Mouse (Mus musculus): ENCODE results near the gene Lhx4. TPM values are rescaled to one million over a fixed set of nuclear protein-coding genes. Genes with fewer than 3 reads are reported as not detected.

The Lhx4 gene
- polyA plus RNA-seq, 1 experiment from 2014 or later = 0.79 TPM

DNA sequence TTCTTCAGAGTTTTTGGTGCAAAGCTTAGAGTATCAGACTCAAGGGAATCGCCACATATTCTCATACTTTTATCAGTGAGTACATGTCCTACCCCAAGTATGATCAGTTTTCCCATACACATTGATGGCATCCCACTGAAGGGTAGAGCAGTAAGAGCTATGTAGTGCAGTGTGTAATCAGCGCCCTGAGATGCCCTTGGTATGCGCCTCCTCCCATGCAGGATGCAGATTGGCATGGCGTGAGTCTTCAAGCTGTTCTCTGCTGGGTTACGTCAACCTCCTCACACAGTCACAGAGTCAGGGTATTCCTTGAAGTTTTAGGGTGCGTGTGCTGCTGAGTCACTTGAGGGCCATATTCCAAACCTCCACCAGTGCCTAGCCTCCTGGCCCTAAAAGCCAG lies 59.3 kb downstream of the Lhx4 start:
- ATAC-seq (replicated peaks; ENCODE audit: insufficient number of reproducible peaks, low FRiP score, low TSS enrichment, low read depth) (no peak), DNase-seq (ENCODE audit: low spot score) (no peak)
- Histone ChIP-seq H3K27me3 (ENCODE audit: control insufficient read depth, insufficient read depth, low read length) (no peaks in the 10 kb centered on the region), H3K4me2 (ENCODE audit: low read depth, low read length) (no peak overlapping the region), H3K36me3 (replicated peaks; ENCODE audit: control insufficient read depth, insufficient read depth, low read depth, low read length) (no peaks in the 10 kb centered on the region), H3K9ac (replicated peaks; ENCODE audit: low read length) (no peak overlapping the region), H3K27ac (replicated peaks; ENCODE audit: low read depth, low read length) (no peak overlapping the region), H3K4me1 (ENCODE audit: control insufficient read depth, insufficient read depth, low read length) (no peaks in the 10 kb centered on the region), H3K9me3 (replicated peaks; ENCODE audit: control insufficient read depth, low read length) (no peaks in the 10 kb centered on the region), H3K4me3 (ENCODE audit: low read depth, low read length) (no peak overlapping the region)
- 95% methylated on average over 6 of the region's 6 CpGs for whole genome bisulfite sequencing

- Histone ChIP-seq H3K4me2 (ENCODE audit: low read depth, low read length) (no peak overlapping the region), H3K4me3 (ENCODE audit: low read depth, low read length) (no peak overlapping the region), H3K9ac (replicated peaks; ENCODE audit: low read length) (no peak overlapping the region), H3K4me1 (ENCODE audit: control insufficient read depth, insufficient read depth, low read length) (no peaks in the 10 kb centered on the region), H3K27me3 (ENCODE audit: control insufficient read depth, insufficient read depth, low read length) (no peaks in the 10 kb centered on the region), H3K36me3 (replicated peaks; ENCODE audit: control insufficient read depth, insufficient read depth, low read depth, low read length) (no peaks in the 10 kb centered on the region), H3K27ac (replicated peaks; ENCODE audit: low read depth, low read length) (no peak overlapping the region), H3K9me3 (replicated peaks; ENCODE audit: control insufficient read depth, low read length) (no peaks in the 10 kb centered on the region)
- ATAC-seq (replicated peaks; ENCODE audit: insufficient number of reproducible peaks, low FRiP score, low TSS enrichment, low read depth) = no peak
- no peak for DNase-seq (ENCODE audit: low spot score)
- 95% methylated on average over 5 of the region's 5 CpGs for WGBS
Measured at GRCm38 (mm10) chr1:155689558-155689957, 61.9 kb downstream of the Lhx4 start.

DNA sequence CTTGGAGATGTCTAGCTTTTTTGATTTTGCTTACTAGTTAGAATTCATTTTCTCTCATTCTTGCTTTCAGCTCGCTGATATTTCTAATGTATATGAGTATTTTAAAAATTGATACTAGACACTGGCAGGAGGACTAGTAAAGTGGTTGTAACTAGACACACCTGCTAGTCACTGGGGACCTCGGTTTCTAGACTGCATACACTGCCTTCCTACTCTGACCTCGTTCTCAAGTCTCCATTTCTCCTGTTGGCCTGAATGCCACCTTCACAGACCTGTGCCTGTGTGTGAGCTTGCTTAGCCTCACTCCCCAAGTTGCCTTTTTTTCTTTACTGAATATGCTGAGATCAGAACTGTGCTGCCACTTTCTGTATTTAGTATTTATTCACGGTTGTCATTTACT lies 62.3 kb downstream of the Lhx4 start:
- DNase-seq (ENCODE audit: low spot score) (no peak), ATAC-seq (replicated peaks; ENCODE audit: insufficient number of reproducible peaks, low FRiP score, low TSS enrichment, low read depth) (no peak)
- H3K4me1 ChIP-seq (ENCODE audit: control insufficient read depth, insufficient read depth, low read length) = no peaks in the 10 kb centered on the region
- no peak overlapping the region for H3K4me2 ChIP-seq (ENCODE audit: low read depth, low read length)
- no peak overlapping the region for H3K27ac ChIP-seq (replicated peaks; ENCODE audit: low read depth, low read length)
- H3K4me3 ChIP-seq (ENCODE audit: low read depth, low read length) = no peak overlapping the region
- no peaks in the 10 kb centered on the region for H3K9me3 ChIP-seq (replicated peaks; ENCODE audit: control insufficient read depth, low read length)
- H3K36me3 ChIP-seq (replicated peaks; ENCODE audit: control insufficient read depth, insufficient read depth, low read depth, low read length) = no peaks in the 10 kb centered on the region
- no peaks in the 10 kb centered on the region for H3K27me3 ChIP-seq (ENCODE audit: control insufficient read depth, insufficient read depth, low read length)
- no peak overlapping the region for H3K9ac ChIP-seq (replicated peaks; ENCODE audit: low read length)
- WGBS = 83% methylated on average over 4 of the region's 4 CpGs

DNA sequence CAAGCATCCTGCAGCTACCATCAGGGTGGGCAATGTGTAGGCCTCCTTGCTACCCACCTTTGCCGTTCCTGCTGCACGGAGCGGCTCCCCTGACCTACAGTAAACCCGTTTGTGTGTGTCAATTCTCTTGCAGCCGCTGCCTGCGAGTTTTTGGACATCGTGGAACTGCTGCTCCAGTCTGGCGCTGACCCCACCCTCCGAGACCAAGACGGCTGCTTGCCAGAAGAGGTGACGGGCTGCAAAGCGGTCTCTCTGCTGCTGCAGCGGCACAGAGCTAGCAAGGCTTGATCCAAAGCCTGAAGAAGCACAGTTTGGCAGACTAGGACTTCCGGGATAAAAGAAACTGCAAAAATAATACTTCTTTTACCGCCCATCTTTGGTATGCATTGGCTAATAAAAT lies 64.7 kb downstream of the Lhx4 start:
- WGBS = 88% methylated on average over 15 of the region's 15 CpGs
- H3K36me3 ChIP-seq (replicated peaks; ENCODE audit: control insufficient read depth, insufficient read depth, low read depth, low read length) = no peaks in the 10 kb centered on the region

GRCm38 (mm10) chr1:155681116-155681799 lies 70.2 kb downstream of the Lhx4 start:
- DNase-seq (ENCODE audit: low spot score) (no peak), ATAC-seq (replicated peaks; ENCODE audit: insufficient number of reproducible peaks, low FRiP score, low TSS enrichment, low read depth) (peak; percentile 70)
- Histone ChIP-seq H3K9ac (replicated peaks; ENCODE audit: low read length) (no peak overlapping the region), H3K27ac (replicated peaks; ENCODE audit: low read depth, low read length) (no peak overlapping the region), H3K36me3 (replicated peaks; ENCODE audit: control insufficient read depth, insufficient read depth, low read depth, low read length) (no peaks in the 10 kb centered on the region), H3K4me1 (ENCODE audit: control insufficient read depth, insufficient read depth, low read length) (no peaks in the 10 kb centered on the region), H3K4me3 (ENCODE audit: low read depth, low read length) (no peak overlapping the region), H3K27me3 (ENCODE audit: control insufficient read depth, insufficient read depth, low read length) (no peaks in the 10 kb centered on the region), H3K4me2 (ENCODE audit: low read depth, low read length) (no peak overlapping the region), H3K9me3 (replicated peaks; ENCODE audit: control insufficient read depth, low read length) (no peaks in the 10 kb centered on the region)
- WGBS = 64% methylated on average over 10 of the region's 10 CpGs

More for the DNA sequence above, 64.7 kb downstream of the Lhx4 start:
- Histone ChIP-seq H3K27ac (replicated peaks; ENCODE audit: low read depth, low read length) (no peak overlapping the region), H3K4me2 (ENCODE audit: low read depth, low read length) (no peak overlapping the region), H3K9me3 (replicated peaks; ENCODE audit: control insufficient read depth, low read length) (no peaks in the 10 kb centered on the region), H3K9ac (replicated peaks; ENCODE audit: low read length) (no peak overlapping the region), H3K27me3 (ENCODE audit: control insufficient read depth, insufficient read depth, low read length) (no peaks in the 10 kb centered on the region), H3K4me3 (ENCODE audit: low read depth, low read length) (no peak overlapping the region), H3K4me1 (ENCODE audit: control insufficient read depth, insufficient read depth, low read length) (no peaks in the 10 kb centered on the region)
- DNase-seq (ENCODE audit: low spot score) (no peak), ATAC-seq (replicated peaks; ENCODE audit: insufficient number of reproducible peaks, low FRiP score, low TSS enrichment, low read depth) (no peak)

DNA sequence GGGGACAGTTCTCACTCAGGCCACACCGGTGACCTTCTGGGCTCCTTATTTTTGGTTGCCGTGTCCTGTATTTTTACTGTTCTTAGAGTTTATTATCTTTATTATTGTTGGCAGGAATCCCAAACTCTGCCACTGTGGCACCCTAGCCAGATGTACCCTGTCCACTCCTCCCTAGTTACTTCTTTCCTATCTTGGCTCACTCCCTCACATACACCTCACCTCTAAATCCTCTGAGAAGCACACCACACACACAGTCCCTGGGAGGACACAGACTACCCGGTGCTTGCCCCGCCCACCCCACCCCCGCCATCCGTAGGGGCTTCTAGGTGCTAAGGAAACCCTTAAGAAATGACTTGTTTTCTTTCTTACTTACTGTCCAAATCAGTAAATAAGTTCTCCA lies 75.9 kb downstream of the Lhx4 start:
- H3K27me3 ChIP-seq (ENCODE audit: control insufficient read depth, insufficient read depth, low read length) = no peaks in the 10 kb centered on the region
- WGBS = 91% methylated on average over 6 of the region's 6 CpGs
- H3K27ac ChIP-seq (replicated peaks; ENCODE audit: low read depth, low read length) = no peak overlapping the region
- DNase-seq (ENCODE audit: low spot score) (no peak), ATAC-seq (replicated peaks; ENCODE audit: insufficient number of reproducible peaks, low FRiP score, low TSS enrichment, low read depth) (no peak)
- no peaks in the 10 kb centered on the region for H3K9me3 ChIP-seq (replicated peaks; ENCODE audit: control insufficient read depth, low read length)
- no peak overlapping the region for H3K4me3 ChIP-seq (ENCODE audit: low read depth, low read length)
- no peak overlapping the region for H3K9ac ChIP-seq (replicated peaks; ENCODE audit: low read length)
- H3K4me1 ChIP-seq (ENCODE audit: control insufficient read depth, insufficient read depth, low read length) = no peaks in the 10 kb centered on the region
- H3K4me2 ChIP-seq (ENCODE audit: low read depth, low read length) = no peak overlapping the region
- H3K36me3 ChIP-seq (replicated peaks; ENCODE audit: control insufficient read depth, insufficient read depth, low read depth, low read length) = no peaks in the 10 kb centered on the region

GRCm38 (mm10) chr1:155663994-155664393 lies 87.5 kb downstream of the Lhx4 start:
- Histone ChIP-seq H3K4me1 (ENCODE audit: control insufficient read depth, insufficient read depth, low read length) (no peaks in the 10 kb centered on the region), H3K4me3 (ENCODE audit: low read depth, low read length) (no peak overlapping the region), H3K9ac (replicated peaks; ENCODE audit: low read length) (no peak overlapping the region), H3K9me3 (replicated peaks; ENCODE audit: control insufficient read depth, low read length) (no peaks in the 10 kb centered on the region), H3K36me3 (replicated peaks; ENCODE audit: control insufficient read depth, insufficient read depth, low read depth, low read length) (no peaks in the 10 kb centered on the region), H3K4me2 (ENCODE audit: low read depth, low read length) (no peak overlapping the region), H3K27me3 (ENCODE audit: control insufficient read depth, insufficient read depth, low read length) (no peaks in the 10 kb centered on the region), H3K27ac (replicated peaks; ENCODE audit: low read depth, low read length) (no peak overlapping the region)
- no peak for DNase-seq (ENCODE audit: low spot score)
- WGBS = 84% methylated on average over 5 of the region's 5 CpGs
- no peak for ATAC-seq (replicated peaks; ENCODE audit: insufficient number of reproducible peaks, low FRiP score, low TSS enrichment, low read depth)

GRCm38 (mm10) chr1:155656321-155656720 lies 95.2 kb downstream of the Lhx4 start:
- Histone ChIP-seq H3K4me2 (ENCODE audit: low read depth, low read length) (no peak overlapping the region), H3K4me1 (ENCODE audit: control insufficient read depth, insufficient read depth, low read length) (no peaks in the 10 kb centered on the region), H3K9me3 (replicated peaks; ENCODE audit: control insufficient read depth, low read length) (no peaks in the 10 kb centered on the region), H3K36me3 (replicated peaks; ENCODE audit: control insufficient read depth, insufficient read depth, low read depth, low read length) (no peaks in the 10 kb centered on the region), H3K27ac (replicated peaks; ENCODE audit: low read depth, low read length) (no peak overlapping the region), H3K27me3 (ENCODE audit: control insufficient read depth, insufficient read depth, low read length) (no peaks in the 10 kb centered on the region), H3K9ac (replicated peaks; ENCODE audit: low read length) (no peak overlapping the region), H3K4me3 (ENCODE audit: low read depth, low read length) (no peak overlapping the region)
- DNase-seq (ENCODE audit: low spot score) (no peak), ATAC-seq (replicated peaks; ENCODE audit: insufficient number of reproducible peaks, low FRiP score, low TSS enrichment, low read depth) (no peak)
- 75% methylated on average over 5 of the region's 5 CpGs for WGBS

Measured in embryonic facial prominence, embryonic 11.5 days (tissue).